Mouse (Mus musculus): ENCODE data around the gene Stx19. TPM values are rescaled to one million over a fixed set of nuclear protein-coding genes. Genes with fewer than 3 reads are reported as not detected.
A peak's percentile ranks its signal among the peaks of the same experiment; 100 is the strongest.

Gene Stx19
- polyA plus RNA-seq, 1 experiment = 0.03 TPM

GRCm38 (mm10) chr16:62807249-62807979 lies 7.1 kb upstream of the Stx19 start:
- TF ChIP-seq POLR2A (IDR thresholded peaks at IDR 0.05; ENCODE audit: borderline replicate concordance, extremely low read depth, insufficient read depth, insufficient read length, poor library complexity, severe bottlenecking) (no peak), CTCF (IDR thresholded peaks at IDR 0.05; ENCODE audit: borderline replicate concordance, extremely low read depth, insufficient read depth, insufficient read length) (no peak)
- DNase-seq (ENCODE audit: low read depth) = peak; percentile 17

GRCm38 (mm10) chr16:62810855-62811254 lies 3.6 kb upstream of the Stx19 start:
- TF ChIP-seq CTCF (IDR thresholded peaks at IDR 0.05; ENCODE audit: borderline replicate concordance, extremely low read depth, insufficient read depth, insufficient read length) (no peak), POLR2A (IDR thresholded peaks at IDR 0.05; ENCODE audit: borderline replicate concordance, extremely low read depth, insufficient read depth, insufficient read length, poor library complexity, severe bottlenecking) (no peak)
- DNase-seq (ENCODE audit: low read depth) = no peak

DNA sequence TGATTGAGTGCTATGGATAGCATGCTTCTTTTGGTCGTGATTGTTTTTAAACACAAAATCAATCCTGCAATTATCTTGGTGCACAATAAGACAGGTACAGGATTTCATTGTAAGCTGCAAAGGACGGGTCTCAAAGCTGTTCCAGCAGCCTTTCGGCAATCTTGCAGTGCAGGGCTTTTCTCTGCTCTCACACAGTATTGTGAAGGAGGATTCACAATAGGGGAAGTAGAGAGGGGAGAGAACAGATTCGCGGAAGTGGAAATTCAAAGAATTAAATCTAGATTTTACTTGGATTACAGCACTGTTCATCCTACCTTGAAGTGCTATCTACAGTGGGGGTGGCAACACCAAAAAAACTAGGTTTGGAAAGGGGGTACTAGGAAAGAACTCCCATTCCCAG lies 686 bp upstream of the Stx19 start:
- no peak for DNase-seq (ENCODE audit: low read depth)
- TF ChIP-seq POLR2A (IDR thresholded peaks at IDR 0.05; ENCODE audit: borderline replicate concordance, extremely low read depth, insufficient read depth, insufficient read length, poor library complexity, severe bottlenecking) (no peak), CTCF (IDR thresholded peaks at IDR 0.05; ENCODE audit: borderline replicate concordance, extremely low read depth, insufficient read depth, insufficient read length) (no peak)

DNA sequence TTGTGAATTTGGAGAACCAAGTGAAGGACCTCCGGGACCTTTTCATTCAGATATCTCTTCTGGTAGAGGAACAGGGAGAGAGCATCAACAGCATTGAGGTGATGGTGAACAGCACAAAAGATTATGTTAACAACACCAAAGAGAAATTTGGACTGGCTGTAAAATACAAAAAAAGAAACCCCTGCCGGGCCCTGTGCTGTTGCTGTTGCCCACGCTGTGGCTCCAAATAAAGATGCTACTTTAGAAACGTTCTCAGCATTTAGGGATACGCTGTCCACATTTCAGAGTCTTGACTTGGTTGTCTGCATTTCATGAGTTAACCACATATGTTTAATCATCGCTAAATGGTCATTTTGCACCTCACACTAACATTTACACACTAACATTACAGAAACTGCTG lies 8.0 kb downstream of the Stx19 start:
- no peak for DNase-seq (ENCODE audit: low read depth)
- no peak for TF ChIP-seq POLR2A (IDR thresholded peaks at IDR 0.05; ENCODE audit: borderline replicate concordance, extremely low read depth, insufficient read depth, insufficient read length, poor library complexity, severe bottlenecking)
- TF ChIP-seq CTCF (IDR thresholded peaks at IDR 0.05; ENCODE audit: borderline replicate concordance, extremely low read depth, insufficient read depth, insufficient read length) = no peak

GRCm38 (mm10) chr16:62826156-62827001 lies 11.9 kb downstream of the Stx19 start:
- TF ChIP-seq CTCF (IDR thresholded peaks at IDR 0.05; ENCODE audit: borderline replicate concordance, extremely low read depth, insufficient read depth, insufficient read length) (peak; percentile 55; the same call in 1 of the 2 replicates), POLR2A (IDR thresholded peaks at IDR 0.05; ENCODE audit: borderline replicate concordance, extremely low read depth, insufficient read depth, insufficient read length, poor library complexity, severe bottlenecking) (no peak)
- DNase-seq (ENCODE audit: low read depth) = peak; percentile 72

DNA sequence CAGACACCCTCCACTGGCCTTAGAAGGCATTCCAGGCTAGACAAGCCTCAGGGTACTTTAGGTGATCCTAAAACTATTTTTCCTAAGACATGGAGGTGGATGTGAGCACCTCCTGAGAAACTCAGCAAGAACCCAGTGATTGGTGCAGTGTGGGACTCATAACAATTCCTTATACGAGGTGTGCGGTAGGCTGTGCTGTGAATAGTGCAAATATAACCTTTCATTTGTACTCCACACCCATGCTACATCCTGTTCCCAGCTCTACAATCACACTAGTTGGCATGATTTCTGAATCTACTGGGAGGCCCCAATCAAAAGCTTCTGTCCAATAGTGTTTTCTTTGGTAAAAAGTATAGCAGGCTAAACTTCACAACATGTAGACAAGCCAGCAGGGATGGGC lies 17.6 kb downstream of the Stx19 start:
- DNase-seq (ENCODE audit: low read depth) = no peak
- TF ChIP-seq CTCF (IDR thresholded peaks at IDR 0.05; ENCODE audit: borderline replicate concordance, extremely low read depth, insufficient read depth, insufficient read length) = no peak
- TF ChIP-seq POLR2A (IDR thresholded peaks at IDR 0.05; ENCODE audit: borderline replicate concordance, extremely low read depth, insufficient read depth, insufficient read length, poor library complexity, severe bottlenecking) = no peak

- peak; percentile 61 for DNase-seq (ENCODE audit: low read depth)
- TF ChIP-seq POLR2A (IDR thresholded peaks at IDR 0.05; ENCODE audit: borderline replicate concordance, extremely low read depth, insufficient read depth, insufficient read length, poor library complexity, severe bottlenecking) (no peak), CTCF (IDR thresholded peaks at IDR 0.05; ENCODE audit: borderline replicate concordance, extremely low read depth, insufficient read depth, insufficient read length) (peak; percentile 69)
Measured at GRCm38 (mm10) chr16:62832481-62832880, 18.0 kb downstream of the Stx19 start.

DNA sequence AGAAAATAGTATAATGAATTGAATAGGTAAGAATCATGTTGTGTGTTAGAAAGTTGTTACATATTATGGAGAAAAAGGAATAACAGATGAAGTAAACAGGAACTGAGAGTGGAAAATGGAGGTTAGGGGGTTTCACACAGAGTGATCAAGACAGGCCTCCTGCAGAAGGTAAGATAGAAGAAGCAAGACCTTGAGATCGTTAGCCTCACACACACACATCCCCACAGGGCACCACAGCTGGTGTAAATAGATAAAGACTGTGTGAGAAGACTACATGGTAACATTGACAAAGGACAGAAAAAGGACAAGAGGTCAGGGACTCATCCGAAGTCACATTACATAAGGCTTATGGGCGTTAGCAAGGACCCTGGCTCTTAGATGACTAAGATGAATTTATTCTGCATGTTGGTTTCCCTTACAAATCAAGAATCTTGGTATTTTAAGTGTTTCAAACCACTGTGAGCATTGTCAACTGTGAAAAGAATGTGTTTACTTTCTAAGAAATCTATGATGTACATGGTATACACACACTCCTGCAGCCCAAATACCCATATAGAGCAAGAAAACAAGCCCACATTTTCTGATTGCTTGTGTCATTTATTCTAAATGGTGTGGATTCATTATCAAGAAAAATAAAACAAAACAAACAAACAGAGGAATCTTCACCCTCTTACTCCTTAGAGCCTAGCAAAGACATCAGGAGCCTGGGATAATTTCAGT lies 19.7 kb downstream of the Stx19 start:
- TF ChIP-seq CTCF (IDR thresholded peaks at IDR 0.05; ENCODE audit: borderline replicate concordance, extremely low read depth, insufficient read depth, insufficient read length) = no peak
- no peak for TF ChIP-seq POLR2A (IDR thresholded peaks at IDR 0.05; ENCODE audit: borderline replicate concordance, extremely low read depth, insufficient read depth, insufficient read length, poor library complexity, severe bottlenecking)
- DNase-seq (ENCODE audit: low read depth) = no peak

DNA sequence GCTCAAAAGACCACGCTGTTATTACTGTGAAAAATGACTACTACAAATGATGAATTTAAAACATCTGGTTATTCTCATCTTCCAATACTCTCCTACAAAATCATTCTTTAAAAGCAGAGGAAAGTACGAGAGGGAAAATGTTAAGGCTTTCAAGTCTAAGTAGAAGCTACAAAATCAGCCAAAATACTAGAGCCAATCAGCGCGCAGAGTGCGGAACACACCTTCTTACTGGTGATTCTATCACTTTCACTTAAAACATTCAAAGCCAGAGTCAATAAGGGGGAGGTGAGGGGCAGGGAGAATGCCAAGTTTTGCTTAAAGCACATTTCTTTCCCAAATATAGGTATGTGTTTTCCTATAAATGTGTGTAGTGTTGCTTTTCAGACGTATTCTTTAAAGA lies 30.9 kb downstream of the Stx19 start:
- TF ChIP-seq CTCF (IDR thresholded peaks at IDR 0.05; ENCODE audit: borderline replicate concordance, extremely low read depth, insufficient read depth, insufficient read length) (no peak), POLR2A (IDR thresholded peaks at IDR 0.05; ENCODE audit: borderline replicate concordance, extremely low read depth, insufficient read depth, insufficient read length, poor library complexity, severe bottlenecking) (no peak)
- no peak for DNase-seq (ENCODE audit: low read depth)

DNA sequence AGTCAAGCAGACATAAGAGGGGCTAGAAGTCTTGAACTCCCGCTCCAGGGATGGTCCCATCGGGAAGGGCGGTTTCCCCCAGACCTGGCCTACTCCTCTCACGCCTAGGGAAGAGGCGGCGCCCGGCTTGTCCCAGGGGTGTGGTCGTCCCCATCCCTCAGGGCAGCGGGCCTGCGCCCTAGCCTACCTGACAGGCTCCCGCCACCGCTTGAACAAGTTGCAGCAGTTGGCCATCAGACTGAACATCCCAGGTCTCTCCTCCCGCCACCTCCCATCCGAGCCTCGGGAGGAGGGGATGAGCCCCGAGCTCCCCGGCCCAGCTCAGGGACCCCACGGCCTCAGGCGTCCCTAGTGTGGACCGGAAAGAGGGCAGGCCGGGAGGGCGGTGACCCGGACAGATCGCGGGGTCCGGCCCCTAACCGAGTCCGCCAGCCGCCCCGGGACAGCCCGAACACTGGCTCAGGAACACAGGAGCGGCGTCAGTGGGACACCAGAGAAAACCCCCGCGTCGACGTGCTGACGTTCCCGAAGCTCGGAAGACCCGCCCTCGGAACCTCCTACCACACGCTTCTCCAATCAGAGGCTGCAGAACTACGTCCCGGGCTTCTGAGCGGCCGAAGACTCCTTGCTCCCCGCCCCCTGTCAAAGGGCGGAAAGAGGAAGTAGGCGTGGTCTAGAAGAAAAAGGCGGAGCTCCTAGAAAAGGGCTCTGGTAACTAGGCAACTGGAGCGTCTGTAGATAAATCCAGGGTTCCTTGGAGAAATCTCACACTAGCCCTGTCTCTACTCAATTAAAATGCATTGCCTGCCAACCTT lies 32.2 kb downstream of the Stx19 start, which contains the start of gene Arl13b:
Gene Arl13b (minus strand): TSS at position 543 of the 815 bp plus-strand sequence.
- peak; percentile 99 for DNase-seq (ENCODE audit: low read depth)
- TF ChIP-seq CTCF (IDR thresholded peaks at IDR 0.05; ENCODE audit: borderline replicate concordance, extremely low read depth, insufficient read depth, insufficient read length) = no peak
- TF ChIP-seq POLR2A (IDR thresholded peaks at IDR 0.05; ENCODE audit: borderline replicate concordance, extremely low read depth, insufficient read depth, insufficient read length, poor library complexity, severe bottlenecking) = no peak

Data from brain, embryonic 14.5 days (tissue).